In genomic region chr7:51722420-51722819, GRCm38 (mm10) we compare ENCODE assay signal across 14 mouse cellular contexts.
"Had no signal": no experiment of that assay in that cellular context is flagged by ENCODE, and none has a peak within 500 bp of the region (broad histone marks: within the 10 kb centered on the region; RNA-seq: fewer than 3 reads in every experiment).

No protein-coding gene starts in this region.

- H3K36me3 ChIP-seq: limb, embryonic 15.5 days; liver, embryonic 12.5 days; midbrain, embryonic 15.5 days had no signal

- H3K4me3 ChIP-seq: limb, embryonic 15.5 days; liver, embryonic 12.5 days; midbrain, embryonic 15.5 days had no signal

- H3K27ac ChIP-seq: limb, embryonic 15.5 days; liver, embryonic 12.5 days; midbrain, embryonic 15.5 days had no signal

- H3K4me2 ChIP-seq: limb, embryonic 15.5 days; liver, embryonic 12.5 days; lung, embryonic 14.5 days; midbrain, embryonic 11.5 days; midbrain, embryonic 15.5 days had no signal

- H3K9me3 ChIP-seq: limb, embryonic 15.5 days; liver, embryonic 12.5 days; midbrain, embryonic 15.5 days had no signal

- H3K4me1 ChIP-seq: limb, embryonic 15.5 days; liver, embryonic 12.5 days; midbrain, embryonic 15.5 days had no signal

- H3K9ac ChIP-seq: limb, embryonic 15.5 days; liver, embryonic 12.5 days; lung, embryonic 14.5 days; midbrain, embryonic 15.5 days had no signal

- ATAC-seq: intestine, postnatal 0 days; liver, embryonic 12.5 days; midbrain, embryonic 15.5 days had no signal

- H3K27me3 ChIP-seq: limb, embryonic 15.5 days; liver, embryonic 12.5 days; midbrain, embryonic 15.5 days had no signal

- DNase-seq: kidney, adult 8-10 months; kidney, postnatal 25 days; layer of hippocampus, adult 9-11 months; layer of hippocampus, postnatal 36 days; lung, embryonic 14.5 days; lung, postnatal 10 days; lung, postnatal 4 days; thymus, adult 18-20 months; thymus, postnatal 14 days had no signal
